Mouse (Mus musculus) limb, embryonic 13.5 days (tissue): ENCODE data around the gene Samd4b. TPM values are rescaled to one million over a fixed set of nuclear protein-coding genes. Genes with fewer than 3 reads are reported as not detected.
"Not testable (repeated sequence)": the region's sequence is repeated elsewhere in the genome, so short reads cannot be mapped to it uniquely, and the experiment has no call there.

Experiments
- ATAC-seq: fragments of 200-750 bp; cut with Nextera tagmentation; 2 replicates; pipeline ENCODE4 v1.8.0; 2017; ENCODE audit warnings: low read depth, moderate number of reproducible peaks, moderate TSS enrichment; ENCODE audit not compliant: low FRiP score
- H3K27ac ChIP-seq: fragments of 300-500 bp; sonication (generic); 2 replicates; pipeline ENCODE4 v1.5.1; 2015; ENCODE audit warnings: inconsistent platforms, mild to moderate bottlenecking, moderate library complexity
- H3K27me3 ChIP-seq: fragments of 300-500 bp; sonication (generic); 2 replicates; pipeline ENCODE4 v1.6.1; 2015; ENCODE audit warnings: mild to moderate bottlenecking, inconsistent platforms
- H3K36me3 ChIP-seq: fragments of 300-500 bp; sonication (generic); 2 replicates; pipeline ENCODE4 v1.6.1; 2015; ENCODE audit warnings: inconsistent platforms, mild to moderate bottlenecking, moderate library complexity
- H3K4me1 ChIP-seq: fragments of 300-500 bp; sonication (generic); 2 replicates; pipeline ENCODE4 v1.6.1; 2015; ENCODE audit warnings: inconsistent platforms
- H3K4me2 ChIP-seq: fragments of 300-500 bp; sonication (generic); replicated peaks from 2 replicates; pipeline ENCODE4 v1.6.1; 2015; ENCODE audit warnings: inconsistent platforms, mild to moderate bottlenecking, moderate library complexity
- H3K4me3 ChIP-seq: fragments of 300-500 bp; sonication (generic); 2 replicates; pipeline ENCODE4 v1.5.1; 2015; ENCODE audit warnings: moderate library complexity, mild to moderate bottlenecking, inconsistent platforms
- H3K9ac ChIP-seq: fragments of 300-500 bp; sonication (generic); 2 replicates; pipeline ENCODE4 v1.6.1; 2015; ENCODE audit warnings: mild to moderate bottlenecking, inconsistent platforms
- H3K9me3 ChIP-seq: fragments of 300-500 bp; sonication (generic); 2 replicates; pipeline ENCODE4 v1.6.1; 2016; ENCODE audit warnings: inconsistent platforms
- WGBS: fragments of 180-500 bp; shearing (Covaris S2); methylation state at CpG from one replicate; pipeline ENCODE4 v1.1.7; 2015; 5-methylcytosine and 5-hydroxymethylcytosine counted together
- polyA plus RNA-seq: library from polyadenylated mRNA; unstranded; fragments of >200 nt; fragmentation: Nextera tagmentation; extraction: Ambion mirVana; gene quantifications from 2 replicates; pipeline ENCODE4 v1.2.1, GENCODE M21; 2015

Gene Samd4b
- polyA plus RNA-seq, 1 experiment from 2014 or later = 31.7 TPM

DNA sequence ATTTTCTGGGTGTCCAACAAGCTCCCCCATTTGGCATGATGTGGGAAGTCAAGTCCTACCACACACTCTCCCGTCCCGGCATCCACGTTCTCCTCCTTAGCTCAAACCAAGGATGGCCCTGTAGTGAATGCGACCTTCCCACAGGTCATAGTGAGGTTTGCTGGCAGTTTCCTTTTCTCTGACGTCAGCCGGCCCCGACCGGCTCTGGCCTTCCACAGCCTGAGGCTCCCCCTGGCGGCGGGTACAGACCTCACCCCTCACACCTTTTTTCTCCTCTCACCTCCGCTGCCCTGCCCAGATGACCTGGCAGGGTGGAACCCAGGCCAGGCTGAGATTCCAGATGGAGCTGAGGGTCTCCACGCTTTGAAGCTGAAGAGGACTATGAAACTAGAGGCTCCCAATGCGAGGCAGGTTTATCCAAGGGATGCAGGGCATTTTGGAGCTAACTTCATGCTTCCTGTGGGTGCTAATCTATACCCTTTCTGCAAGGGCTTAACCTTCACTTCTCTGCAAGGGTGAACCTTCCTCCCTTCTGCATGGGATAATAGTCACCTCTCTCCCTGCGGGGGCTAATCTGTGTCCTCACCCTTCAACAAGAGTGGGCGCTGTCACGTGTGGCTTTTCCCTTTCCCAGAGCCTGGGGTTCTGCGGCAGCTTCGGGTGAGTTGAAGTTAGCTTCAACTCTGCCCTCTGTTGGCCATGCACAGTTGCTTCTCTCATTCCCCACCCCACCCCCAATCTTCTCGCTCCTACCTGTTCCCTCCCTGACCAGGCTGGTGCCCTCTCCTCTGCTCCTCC is 69.8 kb downstream of the Samd4b start:
- Histone ChIP-seq H3K4me1 (no peaks in the 10 kb centered on the region; the same call in 1 of the 2 replicates), H3K4me2 (peak overlapping the region; percentile 9; the same call in 1 of the 2 replicates), H3K36me3 (no peaks in the 10 kb centered on the region), H3K9me3 (no peaks in the 10 kb centered on the region), H3K4me3 (no peak overlapping the region), H3K27me3 (peaks cover 4% of the 10 kb centered on the region; the same call in 1 of the 2 replicates), H3K9ac (no peak overlapping the region), H3K27ac (no peak overlapping the region)
- WGBS = 6% methylated on average over 19 of the region's 19 CpGs
- ATAC-seq = no peak; the same call in 1 of the 2 replicates

DNA sequence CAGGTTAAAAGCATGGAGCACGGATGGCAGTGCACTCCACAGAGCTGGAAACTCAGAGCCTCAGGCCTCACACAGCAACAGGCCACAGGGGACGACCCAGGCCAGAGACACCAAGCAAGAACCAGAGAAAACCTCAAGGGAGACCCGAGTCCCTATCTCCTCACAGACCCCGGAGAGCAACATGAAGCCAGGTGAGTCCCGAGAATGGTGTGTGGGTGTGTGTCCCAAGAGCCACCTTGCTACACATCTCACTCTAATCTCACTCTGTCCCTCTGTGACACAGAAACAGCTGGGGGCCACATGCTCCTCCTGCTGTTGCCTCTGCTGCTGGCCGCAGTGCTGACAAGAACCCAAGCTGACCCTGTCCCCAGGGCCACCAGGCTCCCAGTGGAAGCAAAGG is 75.4 kb downstream of the Samd4b start, which contains the start of gene Ifnl3:
Gene Ifnl3 (plus strand): TSS at position 301 of the 400 bp plus-strand sequence.
- not testable (repeated sequence) for H3K27me3 ChIP-seq, H3K36me3 ChIP-seq, H3K9me3 ChIP-seq, H3K4me2 ChIP-seq, H3K27ac ChIP-seq, ATAC-seq, H3K4me1 ChIP-seq, H3K9ac ChIP-seq, H3K4me3 ChIP-seq
- WGBS = 69% methylated on average over 5 of the region's 6 CpGs

DNA sequence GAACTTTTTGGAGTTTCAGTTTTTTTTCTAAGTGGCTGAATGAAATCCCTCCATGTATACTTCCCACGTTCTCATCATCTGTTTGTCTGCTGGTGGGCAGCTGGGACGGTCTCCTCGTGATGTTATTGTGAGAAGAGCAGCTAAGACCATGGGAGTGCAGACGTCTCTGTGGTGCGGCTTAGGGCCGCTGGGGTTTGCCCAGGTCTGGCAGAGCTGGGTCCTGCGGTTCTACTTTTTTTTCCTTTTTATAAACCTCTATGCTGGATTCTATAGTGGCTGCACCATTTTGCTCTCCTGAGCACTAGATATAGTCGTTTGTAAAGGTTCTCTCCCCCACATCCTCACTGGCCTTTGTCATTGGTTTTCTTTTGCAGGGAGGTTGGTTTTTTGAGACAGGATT is 86.5 kb downstream of the Samd4b start:
- no peaks in the 10 kb centered on the region for H3K36me3 ChIP-seq
- H3K4me2 ChIP-seq = no peak overlapping the region
- no peak overlapping the region for H3K4me3 ChIP-seq
- 73% methylated on average over 8 of the region's 8 CpGs for WGBS
- H3K9ac ChIP-seq = no peak overlapping the region
- no peak overlapping the region for H3K27ac ChIP-seq
- no peak for ATAC-seq
- H3K4me1 ChIP-seq = no peaks in the 10 kb centered on the region
- no peaks in the 10 kb centered on the region for H3K27me3 ChIP-seq
- no peaks in the 10 kb centered on the region for H3K9me3 ChIP-seq

DNA sequence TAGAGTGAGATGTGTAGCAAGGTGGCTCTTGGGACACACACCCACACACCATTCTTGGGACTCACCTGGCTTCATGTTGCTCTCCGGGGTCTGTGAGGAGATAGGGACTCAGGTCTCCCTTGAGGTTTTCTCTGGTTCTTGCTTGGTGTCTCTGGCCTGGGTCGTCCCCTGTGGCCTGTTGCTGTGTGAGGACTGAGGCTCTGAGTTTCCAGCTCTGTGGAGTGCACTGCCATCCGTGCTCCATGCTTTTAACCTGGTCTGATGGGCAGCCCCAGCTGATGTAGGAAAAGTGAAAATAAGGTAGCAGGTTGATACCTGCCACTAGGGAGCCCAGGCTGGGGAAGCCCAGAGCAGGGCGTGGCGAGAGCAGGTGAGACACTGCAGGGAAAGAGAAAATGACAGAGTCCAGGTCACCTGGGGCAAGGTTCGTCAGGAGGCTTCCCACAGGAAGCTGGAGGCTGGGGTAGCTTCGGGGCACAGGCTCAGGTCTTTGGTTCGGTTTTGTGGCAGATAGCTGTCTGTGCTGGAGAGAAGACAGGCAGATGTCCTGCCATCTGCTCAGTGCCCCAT is 87.5 kb downstream of the Samd4b start, which contains the start of gene Ifnl2:
Gene Ifnl2 (minus strand): TSS at position 51 of the 570 bp plus-strand sequence.
- 55% methylated on average over 8 of the region's 8 CpGs for WGBS
- H3K4me2 ChIP-seq, H3K9ac ChIP-seq, H3K4me3 ChIP-seq, H3K27ac ChIP-seq, H3K4me1 ChIP-seq, ATAC-seq, H3K36me3 ChIP-seq, H3K27me3 ChIP-seq, H3K9me3 ChIP-seq: not testable (repeated sequence)

DNA sequence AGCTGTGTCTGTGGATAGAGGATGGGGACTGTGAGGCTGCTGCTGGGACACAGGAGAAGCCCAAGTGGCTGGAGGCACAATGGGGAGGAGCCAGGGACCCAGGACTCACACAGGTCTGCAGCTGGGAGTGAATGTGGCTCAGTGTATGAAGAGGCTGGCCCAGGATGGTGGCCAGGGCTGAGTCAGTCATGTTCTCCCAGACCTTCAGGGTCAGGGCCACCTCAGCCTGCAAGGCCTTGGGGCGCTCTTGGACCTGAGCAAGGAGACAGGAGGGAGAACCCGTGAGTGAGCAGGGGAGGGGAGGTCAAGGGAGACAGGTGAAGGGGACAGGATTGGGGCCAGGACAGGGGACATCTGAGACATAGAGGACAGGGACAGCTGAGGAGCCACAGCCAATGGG is 88.8 kb downstream of the Samd4b start:
- H3K9ac ChIP-seq, ATAC-seq, H3K4me3 ChIP-seq, H3K36me3 ChIP-seq, H3K4me2 ChIP-seq, H3K4me1 ChIP-seq, H3K27me3 ChIP-seq, H3K27ac ChIP-seq, H3K9me3 ChIP-seq: not testable (repeated sequence)
- WGBS = 75% methylated on average over 2 of the region's 2 CpGs

DNA sequence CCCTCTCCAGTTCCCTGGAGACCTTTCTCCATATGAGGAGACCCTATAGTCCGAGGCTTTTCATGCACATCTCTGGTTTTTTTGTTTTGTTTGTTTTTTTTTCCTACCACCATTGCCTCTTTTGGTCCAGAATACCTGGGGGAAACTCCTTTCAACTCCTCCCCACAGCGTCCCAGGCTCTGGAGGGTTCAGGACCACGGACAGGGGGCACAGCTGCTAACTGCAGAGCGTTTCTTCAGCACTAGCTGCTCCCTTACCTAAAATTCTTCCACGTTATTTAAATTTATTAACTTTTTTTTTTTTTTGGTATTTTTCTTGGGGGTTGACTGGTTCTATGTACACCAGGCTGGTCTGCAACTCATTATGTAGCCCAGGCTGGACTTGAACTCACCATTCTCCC is 92.4 kb downstream of the Samd4b start:
- no peak for ATAC-seq
- H3K4me3 ChIP-seq = no peak overlapping the region
- no peak overlapping the region for H3K4me2 ChIP-seq
- H3K27ac ChIP-seq = no peak overlapping the region
- H3K27me3 ChIP-seq = no peaks in the 10 kb centered on the region
- H3K36me3 ChIP-seq = no peaks in the 10 kb centered on the region
- no peak overlapping the region for H3K9ac ChIP-seq
- H3K9me3 ChIP-seq = peaks cover 6% of the 10 kb centered on the region; the same call in 1 of the 2 replicates
- WGBS = 3% methylated on average over 5 of the region's 5 CpGs
- H3K4me1 ChIP-seq = no peaks in the 10 kb centered on the region

DNA sequence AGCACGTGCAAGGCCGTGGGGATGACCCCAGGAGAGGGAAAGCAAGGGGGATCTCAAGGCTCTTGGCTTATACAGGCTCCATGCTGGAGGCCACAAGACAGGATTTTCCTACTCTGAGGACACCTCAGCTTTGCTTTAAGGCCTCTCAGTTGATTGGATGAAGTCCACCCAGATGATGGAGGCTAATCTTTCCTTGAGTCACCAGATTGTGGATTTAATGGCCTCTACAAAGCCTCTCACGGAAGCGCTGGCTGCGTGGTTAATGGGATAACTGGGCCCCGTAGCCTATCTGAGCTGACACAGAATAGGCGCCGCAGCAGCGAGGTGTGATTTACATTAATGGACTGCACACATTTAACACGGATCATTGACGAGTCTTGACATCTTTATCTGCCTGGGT is 102.5 kb downstream of the Samd4b start:
- Histone ChIP-seq H3K9me3 (no peaks in the 10 kb centered on the region; the same call in 1 of the 2 replicates), H3K27me3 (no peaks in the 10 kb centered on the region), H3K4me3 (no peak overlapping the region), H3K9ac (no peak overlapping the region), H3K4me2 (no peak overlapping the region), H3K4me1 (0 out of 2 replicates have a peak, but pooled peaks cover 4% of the 10 kb centered on the region), H3K36me3 (no peaks in the 10 kb centered on the region), H3K27ac (no peak overlapping the region)
- ATAC-seq = no peak
- WGBS = 76% methylated on average over 11 of the region's 11 CpGs

DNA sequence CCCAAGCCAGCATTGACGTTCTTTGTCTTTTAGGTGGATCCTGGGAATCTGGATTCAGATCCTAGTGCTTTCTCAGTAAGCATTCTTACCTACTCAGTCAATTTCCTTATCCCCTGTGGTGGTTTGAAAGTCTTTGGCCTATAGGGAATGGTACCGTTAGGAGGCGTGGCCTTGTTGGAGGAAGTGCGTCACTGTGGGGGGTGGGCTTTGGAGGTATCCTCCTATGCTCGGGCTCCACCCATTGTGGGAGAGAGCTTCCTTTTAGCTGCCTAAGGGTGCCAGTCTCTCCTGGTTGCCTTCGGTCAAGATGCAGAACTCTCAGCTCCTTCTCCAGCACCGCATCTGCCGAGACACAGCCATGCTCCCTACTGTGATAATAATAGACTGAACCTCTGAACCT is 105.6 kb downstream of the Samd4b start:
- WGBS = 83% methylated on average over 8 of the region's 8 CpGs
- Histone ChIP-seq H3K27ac (no peak overlapping the region), H3K27me3 (peaks cover 10% of the 10 kb centered on the region), H3K36me3 (no peaks in the 10 kb centered on the region), H3K9me3 (no peaks in the 10 kb centered on the region; the same call in 1 of the 2 replicates), H3K9ac (no peak overlapping the region), H3K4me2 (no peak overlapping the region), H3K4me3 (no peak overlapping the region), H3K4me1 (peaks cover 16% of the 10 kb centered on the region)
- no peak for ATAC-seq

DNA sequence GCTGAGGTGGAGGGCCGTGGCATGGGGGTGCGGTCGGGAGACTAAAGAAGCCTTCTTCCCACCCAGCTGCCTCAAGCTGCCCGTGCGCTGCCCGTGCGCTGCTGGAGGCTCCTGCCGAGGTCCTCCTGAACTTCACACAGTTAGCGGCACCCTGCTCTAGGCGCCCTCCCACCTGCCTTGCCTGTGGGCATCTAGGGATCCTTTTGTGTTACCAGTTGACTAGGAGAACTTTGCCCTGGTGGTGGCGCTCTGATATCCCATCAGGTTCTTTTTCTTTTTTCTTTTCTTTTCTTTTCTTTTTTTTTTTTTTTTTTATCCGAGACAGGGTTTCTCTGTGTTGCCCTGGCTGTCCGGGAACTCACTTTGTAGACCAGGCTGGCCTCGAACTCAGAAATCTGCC is 107.0 kb downstream of the Samd4b start:
- 24% methylated on average over 14 of the region's 14 CpGs for WGBS
- peaks cover 16% of the 10 kb centered on the region for H3K4me1 ChIP-seq
- H3K9me3 ChIP-seq = no peaks in the 10 kb centered on the region; the same call in 1 of the 2 replicates
- no peak overlapping the region for H3K4me3 ChIP-seq
- H3K4me2 ChIP-seq = peak overlapping the region; percentile 27
- ATAC-seq = no peak
- no peak overlapping the region for H3K9ac ChIP-seq
- peaks cover 12% of the 10 kb centered on the region for H3K27me3 ChIP-seq
- no peak overlapping the region for H3K27ac ChIP-seq
- no peaks in the 10 kb centered on the region for H3K36me3 ChIP-seq

DNA sequence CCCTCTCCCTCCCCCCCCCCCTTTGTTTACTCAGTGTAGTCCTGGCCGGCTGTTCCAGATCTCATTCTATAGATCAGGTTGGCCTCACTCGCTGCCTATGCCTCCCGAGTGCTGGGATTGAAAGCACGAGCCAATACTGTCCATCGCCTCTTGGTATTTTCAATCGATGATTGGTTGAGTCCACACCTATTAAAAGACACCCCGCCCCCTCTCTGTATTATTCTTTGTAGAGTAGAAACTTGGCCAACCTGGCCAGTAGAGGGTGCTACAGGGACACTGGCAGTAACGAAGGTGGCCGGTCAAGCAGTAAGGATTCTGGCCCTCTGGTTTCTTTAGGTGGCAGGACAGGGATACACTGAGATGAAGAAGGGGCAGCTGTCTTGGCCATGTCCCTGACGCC is 107.5 kb downstream of the Samd4b start:
- H3K36me3 ChIP-seq = no peaks in the 10 kb centered on the region
- H3K27ac ChIP-seq = no peak overlapping the region
- no peak for ATAC-seq
- H3K9ac ChIP-seq = no peak overlapping the region
- no peaks in the 10 kb centered on the region; the same call in 1 of the 2 replicates for H3K9me3 ChIP-seq
- peaks cover 16% of the 10 kb centered on the region for H3K4me1 ChIP-seq
- no peak overlapping the region for H3K4me3 ChIP-seq
- peak overlapping the region; percentile 27 for H3K4me2 ChIP-seq
- peaks cover 12% of the 10 kb centered on the region for H3K27me3 ChIP-seq
- WGBS = 3% methylated on average over 10 of the region's 10 CpGs

DNA sequence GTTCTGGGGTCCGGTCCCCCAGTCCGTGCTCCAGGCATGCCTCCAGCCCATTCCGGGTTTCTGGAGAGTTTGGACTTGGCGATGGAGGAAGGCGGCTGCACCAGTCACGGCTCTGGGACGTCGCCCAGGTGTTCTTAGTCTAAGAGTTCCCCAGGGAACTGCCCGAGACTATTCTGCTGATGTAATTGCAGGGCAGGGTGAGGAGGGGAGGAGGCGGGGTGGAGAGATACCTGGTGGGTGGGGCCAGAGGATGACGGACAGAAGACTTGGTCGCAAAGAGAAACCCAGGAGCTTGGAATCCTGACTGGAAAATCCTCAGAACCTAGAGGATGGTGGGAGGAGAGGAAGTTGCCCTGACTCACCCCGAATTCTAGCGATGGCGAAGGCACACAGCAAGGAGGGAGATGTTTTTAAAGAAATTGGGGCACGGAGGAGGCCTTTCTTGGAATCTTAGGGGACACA is 109.9 kb downstream of the Samd4b start:
- no peak for ATAC-seq
- H3K9ac ChIP-seq = no peak overlapping the region; the same call in 1 of the 2 replicates
- H3K27ac ChIP-seq = no peak overlapping the region

DNA sequence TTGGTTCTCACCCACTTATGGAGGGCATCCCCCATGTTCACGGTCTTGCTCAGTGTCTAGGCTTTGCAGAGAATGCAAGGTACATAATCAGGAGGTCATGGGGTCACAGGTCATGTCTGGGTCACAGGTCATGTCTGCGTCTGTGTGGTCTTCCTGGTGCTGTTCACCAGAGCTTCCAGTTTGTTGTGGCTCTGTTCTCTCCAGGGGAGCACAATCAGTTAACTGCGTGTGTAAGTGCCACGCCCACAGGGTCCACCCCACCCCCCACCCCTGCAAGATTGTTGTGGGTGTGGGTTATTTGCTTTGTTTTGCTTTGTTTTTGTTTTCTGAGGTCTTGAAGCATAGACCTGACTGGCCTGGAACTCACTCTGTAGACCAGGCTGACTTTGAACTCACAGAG is 113.8 kb downstream of the Samd4b start:
- Histone ChIP-seq H3K4me1 (peaks cover 11% of the 10 kb centered on the region), H3K27ac (no peak overlapping the region), H3K4me3 (no peak overlapping the region), H3K36me3 (no peaks in the 10 kb centered on the region), H3K4me2 (no peak overlapping the region), H3K27me3 (peaks cover 12% of the 10 kb centered on the region), H3K9me3 (no peaks in the 10 kb centered on the region), H3K9ac (no peak overlapping the region)
- no peak for ATAC-seq
- WGBS = 23% methylated on average over 4 of the region's 4 CpGs

More for the DNA sequence above, 109.9 kb downstream of the Samd4b start:
- Histone ChIP-seq H3K27me3 (peaks cover 12% of the 10 kb centered on the region), H3K4me2 (peak overlapping the region; percentile 62), H3K4me3 (peak overlapping the region; percentile 33), H3K4me1 (peaks cover 16% of the 10 kb centered on the region), H3K9me3 (no peaks in the 10 kb centered on the region; the same call in 1 of the 2 replicates), H3K36me3 (no peaks in the 10 kb centered on the region)
- 5% methylated on average over 16 of the region's 16 CpGs for WGBS
